In the genomic region with DNA sequence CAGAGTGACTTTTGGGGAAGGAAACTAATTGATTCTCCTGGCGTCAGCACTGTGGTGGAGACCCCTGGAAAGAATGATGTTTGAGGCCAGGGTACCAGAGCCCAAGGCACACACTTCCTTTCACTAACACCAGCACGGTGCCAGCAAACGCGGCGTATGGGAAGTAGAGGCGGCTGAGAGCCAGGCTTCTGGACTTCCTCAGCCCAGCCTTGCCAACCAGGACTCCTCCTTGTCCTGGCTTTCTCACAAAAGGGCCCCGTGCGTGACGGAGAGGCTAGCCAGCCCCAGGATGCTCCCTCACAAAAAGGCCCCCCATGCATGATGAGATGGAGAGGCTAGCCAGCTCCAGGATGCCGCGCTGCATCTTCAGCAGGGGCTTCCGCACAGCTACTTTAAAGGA, we compare ENCODE assay signal across 12 mouse cellular contexts.
DNase-seq lines count a peak whose midpoint lies in the region; ATAC-seq and TF ChIP-seq lines count a peak whose summit lies in the region.
"Had no signal": no experiment of that assay in that cellular context is flagged by ENCODE, and none has a peak within 500 bp of the region (broad histone marks: within the 10 kb centered on the region; RNA-seq: fewer than 3 reads in every experiment).

No protein-coding gene starts in this region.

- peak; percentile 41 for DNase-seq in gastrocnemius, adult 2 months
- DNase-seq in gastrocnemius, postnatal 36 days = no peak
- DNase-seq in midbrain, embryonic 14.5 days = peak; percentile 37
- DNase-seq in cerebellum, postnatal 10 days = peak; percentile 75 to 86
- peak; percentile 40 for DNase-seq in lung, postnatal 14 days
- no peak for DNase-seq in embryo, embryonic 10 days (ENCODE audit: low spot score)
- DNase-seq: kidney, adult 8-10 months; layer of hippocampus, adult 9-11 months; liver had no signal

- H3K27me3 ChIP-seq in midbrain, embryonic 14.5 days (ENCODE audit: control insufficient read depth, insufficient read depth, low read length) = no peaks in the 10 kb centered on the region
- peaks cover 9% of the 10 kb centered on the region; the same call in 1 of the 2 replicates for H3K27me3 ChIP-seq in midbrain, embryonic 13.5 days

- no peak overlapping the region for H3K4me3 ChIP-seq in gastrocnemius, adult 2 months
- no peak overlapping the region for H3K4me3 ChIP-seq in midbrain, embryonic 14.5 days (replicated peaks; ENCODE audit: low read depth, low read length)
- H3K4me3 ChIP-seq in midbrain, embryonic 13.5 days (replicated peaks) = no peak overlapping the region

- intact Hi-C loops in gastrocnemius, adult 2 months (cut with DNase I) = no loop called here
- intact Hi-C loops in gastrocnemius, postnatal 36 days (cut with DNase I) = no loop called here

- 65% methylated on average over 12 of the region's 12 CpGs for WGBS in midbrain, embryonic 14.5 days
- 60% methylated on average over 12 of the region's 12 CpGs for WGBS in midbrain, embryonic 13.5 days

- no peak overlapping the region for H3K9ac ChIP-seq in midbrain, embryonic 14.5 days (replicated peaks; ENCODE audit: low read length)
- no peak overlapping the region for H3K9ac ChIP-seq in midbrain, embryonic 13.5 days (replicated peaks)

- H3K27ac ChIP-seq in gastrocnemius, adult 2 months = peak overlapping the region; percentile 16; the same call in 1 of the 2 replicates
- H3K27ac ChIP-seq in midbrain, embryonic 14.5 days (replicated peaks; ENCODE audit: low read depth, low read length) = no peak overlapping the region
- no peak overlapping the region for H3K27ac ChIP-seq in midbrain, embryonic 13.5 days

- H3K4me1 ChIP-seq in midbrain, embryonic 14.5 days (ENCODE audit: control insufficient read depth, insufficient read depth, low read length) = 0 out of 2 replicates have a peak, but pooled peaks cover 2% of the 10 kb centered on the region
- no peaks in the 10 kb centered on the region for H3K4me1 ChIP-seq in midbrain, embryonic 13.5 days (replicated peaks)

- H3K9me3 ChIP-seq in midbrain, embryonic 14.5 days (ENCODE audit: control insufficient read depth, low read length) = no peaks in the 10 kb centered on the region
- H3K9me3 ChIP-seq in midbrain, embryonic 13.5 days = no peaks in the 10 kb centered on the region
- H3K9me3 ChIP-seq: G1E had no signal

- no peaks in the 10 kb centered on the region for H3K36me3 ChIP-seq in midbrain, embryonic 14.5 days (ENCODE audit: control insufficient read depth, insufficient read depth, low read length)
- no peaks in the 10 kb centered on the region for H3K36me3 ChIP-seq in midbrain, embryonic 13.5 days
- H3K36me3 ChIP-seq: G1E had no signal

- no peak for ATAC-seq in midbrain, embryonic 14.5 days (ENCODE audit: low FRiP score, low TSS enrichment)
- no peak for ATAC-seq in midbrain, embryonic 13.5 days
- no peak for ATAC-seq in inflammation-experienced regulatory T-cells, adult 6 months

- H3K4me2 ChIP-seq in midbrain, embryonic 14.5 days (ENCODE audit: low read length) = no peak overlapping the region
- H3K4me2 ChIP-seq in midbrain, embryonic 13.5 days (replicated peaks) = no peak overlapping the region

- no peak for TF ChIP-seq CTCF in gastrocnemius, adult 2 months (IDR thresholded peaks at IDR 0.05)

Comparison
In these comparisons a context has a peak if more than half of its experiments do, and no peak if none do; other contexts are left out.
1. DNase-seq: peak in gastrocnemius, adult 2 months (single experiment), midbrain, embryonic 14.5 days (single experiment), cerebellum, postnatal 10 days (2 of 2) and lung, postnatal 14 days (single experiment); none in gastrocnemius, postnatal 36 days (0 of 2) and embryo, embryonic 10 days (single experiment).